Mouse (Mus musculus) midbrain, embryonic 13.5 days (tissue): ENCODE results near the gene Lgals1. TPM values are rescaled to one million over a fixed set of nuclear protein-coding genes. Genes with fewer than 3 reads are reported as not detected.

ENCODE experiments used
- ATAC-seq: fragments of 200-750 bp; cut with Nextera tagmentation; 2 replicates; pipeline ENCODE4 v1.8.0; 2017; ENCODE audit warnings: mild to moderate bottlenecking, moderate TSS enrichment, moderate library complexity
- H3K27ac ChIP-seq: fragments of 300-500 bp; sonication (generic); 2 replicates; pipeline ENCODE4 v1.5.1; 2015; ENCODE audit warnings: inconsistent platforms, mild to moderate bottlenecking, moderate library complexity
- H3K27me3 ChIP-seq: fragments of 300-500 bp; sonication (generic); 2 replicates; pipeline ENCODE4 v1.6.1; 2015; ENCODE audit warnings: mild to moderate bottlenecking, inconsistent platforms
- H3K36me3 ChIP-seq: fragments of 300-500 bp; sonication (generic); 2 replicates; pipeline ENCODE4 v1.6.1; 2015; ENCODE audit warnings: mild to moderate bottlenecking, inconsistent platforms
- H3K4me1 ChIP-seq: fragments of 300-500 bp; sonication (generic); replicated peaks from 2 replicates; pipeline ENCODE4 v1.6.1; 2015; ENCODE audit warnings: inconsistent platforms
- H3K4me2 ChIP-seq: fragments of 300-500 bp; sonication (generic); replicated peaks from 2 replicates; pipeline ENCODE4 v1.6.1; 2015; ENCODE audit warnings: moderate library complexity, mild to moderate bottlenecking, inconsistent platforms
- H3K4me3 ChIP-seq: fragments of 300-500 bp; sonication (generic); replicated peaks from 2 replicates; pipeline ENCODE4 v1.5.1; 2015; ENCODE audit warnings: mild to moderate bottlenecking, inconsistent platforms
- H3K9ac ChIP-seq: fragments of 300-500 bp; sonication (generic); replicated peaks from 2 replicates; pipeline ENCODE4 v1.6.1; 2015; ENCODE audit warnings: mild to moderate bottlenecking, inconsistent platforms
- H3K9me3 ChIP-seq: fragments of 300-500 bp; sonication (generic); 2 replicates; pipeline ENCODE4 v1.6.1; 2016; ENCODE audit warnings: mild to moderate bottlenecking, inconsistent platforms
- WGBS: fragments of 180-500 bp; shearing (Covaris S2); methylation state at CpG from one replicate; pipeline ENCODE4 v1.1.7; 2015; 5-methylcytosine and 5-hydroxymethylcytosine counted together
- polyA plus RNA-seq: library from polyadenylated mRNA; unstranded; fragments of >200 nt; fragmentation: Nextera tagmentation; extraction: Ambion mirVana; gene quantifications from 2 replicates; pipeline ENCODE4 v1.2.1, GENCODE M21; 2015

Gene Lgals1
- polyA plus RNA-seq, 1 experiment from 2014 or later = 125 TPM

DNA sequence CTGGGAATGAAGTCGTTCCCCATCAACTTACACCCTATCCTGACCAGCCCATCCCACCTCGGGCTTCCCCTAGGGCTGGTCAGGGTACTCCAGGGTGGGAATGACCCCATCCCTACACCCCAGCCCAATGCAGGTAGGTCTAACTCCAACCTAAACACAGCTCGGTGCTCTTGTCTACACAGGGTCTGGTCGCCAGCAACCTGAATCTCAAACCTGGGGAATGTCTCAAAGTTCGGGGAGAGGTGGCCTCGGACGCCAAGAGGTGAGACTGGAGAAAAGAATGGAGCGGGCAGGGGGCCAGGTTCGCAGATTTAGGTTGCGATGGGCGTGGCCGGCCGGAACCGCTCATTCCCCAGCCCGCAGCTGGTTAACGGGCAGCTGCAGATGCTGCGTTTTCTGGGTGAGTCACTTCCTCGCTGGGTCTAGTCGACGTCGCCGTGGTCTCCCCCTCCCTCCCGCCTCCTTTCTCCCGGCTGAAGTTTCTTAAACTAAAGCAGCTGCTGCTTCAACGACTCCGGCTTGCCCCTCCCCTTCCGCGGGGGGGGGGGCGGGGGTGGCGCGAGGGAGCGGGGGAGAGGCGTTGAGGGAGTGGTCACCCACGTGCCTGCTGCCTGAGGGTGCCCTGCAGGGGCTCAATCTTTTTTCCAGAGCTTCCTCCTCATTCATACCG, 1.4 kb downstream of the Lgals1 start:
- peaks cover 32% of the 10 kb centered on the region for H3K4me1 ChIP-seq
- peak; percentile 49; the same call in 1 of the 2 replicates for ATAC-seq
- H3K4me3 ChIP-seq = peak overlapping the region; percentile 27
- peak overlapping the region; percentile 54; the same call in 1 of the 2 replicates for H3K9ac ChIP-seq
- H3K4me2 ChIP-seq = peak overlapping the region; percentile 59
- WGBS = 1% methylated on average over 20 of the region's 35 CpGs
- no peak overlapping the region for H3K27ac ChIP-seq
- H3K36me3 ChIP-seq = no peaks in the 10 kb centered on the region
- peaks cover 17% of the 10 kb centered on the region for H3K27me3 ChIP-seq
- no peaks in the 10 kb centered on the region for H3K9me3 ChIP-seq

DNA sequence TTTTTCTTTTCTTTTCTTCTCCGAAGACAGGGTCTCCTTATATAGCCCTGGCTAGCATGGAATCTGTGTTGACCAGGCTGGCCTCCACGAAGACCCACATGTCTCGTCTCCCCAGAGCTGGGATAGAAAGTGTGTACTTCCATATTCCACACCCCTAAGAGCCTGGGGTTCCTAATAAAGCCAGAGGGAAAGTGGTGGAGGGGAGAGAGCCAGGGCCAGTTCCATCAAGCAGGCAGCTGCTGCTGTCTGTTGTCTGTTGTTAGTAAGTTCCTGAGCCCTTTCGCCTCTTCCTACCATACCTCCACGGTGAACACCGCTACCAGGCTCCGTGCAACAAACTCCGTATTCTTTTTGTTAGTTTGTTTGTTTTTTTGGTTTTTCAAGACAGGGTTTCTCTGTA, 2.0 kb downstream of the Lgals1 start:
- peaks cover 32% of the 10 kb centered on the region for H3K4me1 ChIP-seq
- H3K27me3 ChIP-seq = peaks cover 17% of the 10 kb centered on the region
- H3K36me3 ChIP-seq = no peaks in the 10 kb centered on the region
- no peak for ATAC-seq
- H3K4me2 ChIP-seq = peak overlapping the region; percentile 59
- 50% methylated on average over 8 of the region's 8 CpGs for WGBS
- H3K9ac ChIP-seq = no peak overlapping the region
- H3K27ac ChIP-seq = no peak overlapping the region
- H3K9me3 ChIP-seq = no peaks in the 10 kb centered on the region
- no peak overlapping the region for H3K4me3 ChIP-seq

DNA sequence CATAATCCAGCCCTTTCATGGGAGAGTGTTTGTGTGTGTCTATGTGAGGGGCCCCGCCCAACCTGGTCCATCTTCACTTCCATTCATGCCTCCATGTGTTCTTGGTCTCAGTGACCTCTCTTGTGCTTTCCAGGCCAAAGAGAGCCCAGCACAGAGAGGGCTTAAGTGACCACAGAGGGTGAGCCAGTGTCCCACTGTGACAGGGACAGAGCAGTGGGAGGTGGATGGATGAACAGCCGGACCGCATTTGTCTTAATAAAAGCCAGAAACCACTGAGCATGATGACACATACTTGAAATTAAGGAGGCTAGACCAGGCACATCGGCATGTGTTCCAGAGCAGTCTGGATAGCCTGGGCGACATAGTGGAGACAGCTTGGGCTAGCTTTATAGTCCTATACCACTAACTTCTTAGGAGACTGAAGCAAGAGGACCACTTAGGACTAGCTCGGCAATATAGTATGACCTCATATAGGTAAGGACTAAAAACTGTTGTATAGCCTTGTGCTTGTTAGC, 3.7 kb downstream of the Lgals1 start:
- no peaks in the 10 kb centered on the region for H3K9me3 ChIP-seq
- H3K27ac ChIP-seq = no peak overlapping the region
- no peak overlapping the region for H3K4me2 ChIP-seq
- peaks cover 32% of the 10 kb centered on the region for H3K4me1 ChIP-seq
- H3K9ac ChIP-seq = no peak overlapping the region
- peaks cover 17% of the 10 kb centered on the region for H3K27me3 ChIP-seq
- no peak for ATAC-seq
- no peak overlapping the region for H3K4me3 ChIP-seq
- H3K36me3 ChIP-seq = no peaks in the 10 kb centered on the region
- 93% methylated on average over 6 of the region's 6 CpGs for WGBS

DNA sequence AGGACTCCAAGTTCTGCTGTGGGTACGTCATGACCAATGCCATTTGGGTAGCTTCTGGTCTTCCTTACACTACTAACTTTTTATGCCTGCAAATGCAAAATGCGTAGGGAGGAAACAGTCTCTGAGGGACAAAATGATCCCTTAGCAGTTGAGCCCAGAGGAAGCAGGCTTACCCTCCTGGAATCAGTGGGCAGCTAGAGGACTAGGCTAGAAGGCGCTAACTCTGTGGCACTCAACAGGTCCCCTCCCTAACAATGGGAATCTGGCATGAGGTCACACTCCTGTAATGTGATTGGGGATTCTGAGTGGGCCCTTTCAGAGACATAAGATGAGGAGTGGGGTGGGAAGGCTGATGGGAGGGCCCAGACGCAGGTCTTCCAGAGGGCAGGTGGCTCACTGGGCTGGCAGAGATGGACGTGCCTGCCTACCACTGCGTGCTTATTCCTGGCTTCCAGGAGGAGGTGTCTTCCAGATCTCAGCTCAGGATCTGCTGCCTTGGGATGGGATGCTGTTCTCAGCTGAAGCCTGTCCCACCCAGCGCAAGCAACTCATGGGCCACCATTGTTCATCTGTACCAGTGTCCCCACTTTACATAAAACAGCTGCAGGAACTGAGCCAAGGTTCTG, 4.4 kb downstream of the Lgals1 start:
- no peak for ATAC-seq
- Histone ChIP-seq H3K4me2 (no peak overlapping the region), H3K27ac (no peak overlapping the region), H3K4me3 (no peak overlapping the region), H3K4me1 (peaks cover 34% of the 10 kb centered on the region), H3K36me3 (no peaks in the 10 kb centered on the region), H3K9me3 (no peaks in the 10 kb centered on the region), H3K9ac (no peak overlapping the region), H3K27me3 (peaks cover 15% of the 10 kb centered on the region)
- WGBS = 91% methylated on average over 7 of the region's 7 CpGs

DNA sequence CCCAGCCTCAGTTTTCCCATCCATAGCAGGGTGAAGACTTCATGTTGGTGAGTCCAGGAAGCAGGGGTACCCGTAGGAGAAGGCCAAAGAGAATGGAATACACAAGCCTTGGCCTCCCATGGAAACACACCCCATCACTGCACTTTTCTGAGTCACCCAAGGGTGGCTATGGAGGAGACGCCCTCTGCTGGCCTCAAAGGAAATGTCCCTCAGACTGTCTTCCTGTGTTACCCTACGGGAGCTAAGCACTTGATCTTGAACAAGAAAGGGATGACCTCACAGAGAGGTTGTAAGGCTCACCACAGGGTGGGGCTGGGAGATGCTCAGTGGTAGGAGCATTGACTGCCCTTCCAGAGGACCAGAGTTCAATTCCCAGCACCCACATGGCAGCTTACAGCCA, 5.1 kb downstream of the Lgals1 start:
- Histone ChIP-seq H3K9ac (no peak overlapping the region), H3K4me1 (peaks cover 34% of the 10 kb centered on the region), H3K27me3 (peaks cover 12% of the 10 kb centered on the region), H3K4me3 (no peak overlapping the region), H3K27ac (no peak overlapping the region), H3K4me2 (no peak overlapping the region), H3K36me3 (no peaks in the 10 kb centered on the region), H3K9me3 (no peaks in the 10 kb centered on the region)
- whole genome bisulfite sequencing = 21% methylated on average over 3 of the region's 3 CpGs
- no peak for ATAC-seq

DNA sequence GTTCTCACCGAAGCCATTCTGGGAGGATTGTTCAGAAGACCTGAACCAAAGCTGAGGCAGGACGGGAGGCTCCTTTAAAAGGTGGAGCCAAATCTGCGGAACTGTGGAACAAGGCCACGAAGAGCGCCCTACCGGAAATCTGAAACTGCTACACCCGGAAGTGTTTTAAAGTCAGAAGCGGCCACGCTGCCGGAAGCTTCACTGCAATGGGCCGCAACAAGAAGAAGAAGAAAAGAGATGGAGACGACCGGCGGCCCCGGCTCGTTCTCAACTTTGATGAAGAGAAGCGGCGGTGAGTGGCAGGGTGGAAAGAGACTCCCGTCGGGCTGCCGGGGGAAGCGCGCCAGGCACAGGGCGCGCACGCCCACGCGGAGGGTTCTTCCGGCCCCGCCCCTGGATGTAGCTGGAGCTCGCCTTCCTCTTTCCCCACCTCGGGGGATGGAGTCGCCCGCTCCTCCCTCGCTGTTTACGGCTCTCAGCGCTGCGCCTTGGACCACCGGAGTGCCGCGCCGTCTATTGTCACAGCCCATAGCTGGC, 8.3 kb downstream of the Lgals1 start, which contains the start of gene Nol12:
Gene Nol12 (plus strand): TSS at position 150 of the 537 bp plus-strand sequence.
- peaks cover 30% of the 10 kb centered on the region for H3K36me3 ChIP-seq
- H3K9ac ChIP-seq = peak within 1 kb of the TSS; percentile 75
- no peaks in the 10 kb centered on the region for H3K27me3 ChIP-seq
- WGBS = under 1% methylated on average over 42 of the region's 42 CpGs
- H3K4me2 ChIP-seq = peak within 1 kb of the TSS; percentile 75
- H3K27ac ChIP-seq = peak within 1 kb of the TSS; percentile 87
- peak within 1 kb of the TSS; percentile 75 for H3K4me3 ChIP-seq
- H3K4me1 ChIP-seq = peaks cover 17% of the 10 kb centered on the region
- ATAC-seq = peak; percentile 92
- no peaks in the 10 kb centered on the region for H3K9me3 ChIP-seq

DNA sequence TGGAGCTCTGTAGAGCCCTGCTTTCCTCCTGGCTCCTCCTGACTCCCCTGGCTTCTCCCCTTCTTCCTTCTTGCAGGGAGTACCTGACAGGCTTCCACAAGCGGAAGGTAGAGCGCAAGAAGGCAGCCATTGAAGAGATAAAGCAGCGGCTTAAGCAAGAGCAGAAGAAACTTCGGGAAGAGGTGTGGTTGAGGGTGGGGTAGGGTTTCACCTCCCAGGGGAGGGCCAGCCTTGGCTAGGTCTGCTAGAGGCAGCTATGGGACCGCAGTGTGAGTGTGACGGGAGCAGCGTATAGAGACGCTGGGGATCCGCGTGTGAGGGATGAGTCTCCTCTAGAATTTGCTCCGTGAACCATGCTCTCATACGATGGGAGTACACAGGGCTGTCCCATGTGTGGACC, 9.9 kb downstream of the Lgals1 start:
- H3K27ac ChIP-seq = no peak overlapping the region
- peaks cover 17% of the 10 kb centered on the region for H3K4me1 ChIP-seq
- H3K36me3 ChIP-seq = peaks cover 46% of the 10 kb centered on the region
- peak overlapping the region; percentile 75 for H3K4me2 ChIP-seq
- no peaks in the 10 kb centered on the region for H3K9me3 ChIP-seq
- WGBS = 93% methylated on average over 12 of the region's 12 CpGs
- H3K4me3 ChIP-seq = no peak overlapping the region
- no peak overlapping the region; the same call in 1 of the 2 replicates for H3K9ac ChIP-seq
- ATAC-seq = no peak
- H3K27me3 ChIP-seq = no peaks in the 10 kb centered on the region

DNA sequence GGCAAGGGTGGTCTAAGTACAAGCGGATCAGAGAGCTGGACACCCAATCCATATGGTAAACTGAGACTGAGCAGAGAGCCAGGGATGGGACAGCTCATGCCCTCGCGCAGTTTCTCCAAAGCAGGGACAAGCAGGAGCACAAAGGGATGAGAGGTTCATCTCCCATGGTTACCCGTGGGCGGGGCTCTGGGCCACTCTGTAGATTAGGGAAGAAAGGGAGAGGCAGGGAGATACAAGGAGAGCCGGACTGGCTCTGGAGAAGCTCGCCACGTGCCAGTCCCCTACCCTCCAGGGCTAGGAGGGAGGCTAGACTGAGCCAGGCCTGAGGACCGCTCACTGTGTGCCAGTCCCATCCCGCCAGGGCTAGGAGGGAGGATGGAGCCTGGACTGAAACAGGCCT, 10.8 kb downstream of the Lgals1 start:
- WGBS = 81% methylated on average over 10 of the region's 10 CpGs
- no peak overlapping the region for H3K9ac ChIP-seq

DNA sequence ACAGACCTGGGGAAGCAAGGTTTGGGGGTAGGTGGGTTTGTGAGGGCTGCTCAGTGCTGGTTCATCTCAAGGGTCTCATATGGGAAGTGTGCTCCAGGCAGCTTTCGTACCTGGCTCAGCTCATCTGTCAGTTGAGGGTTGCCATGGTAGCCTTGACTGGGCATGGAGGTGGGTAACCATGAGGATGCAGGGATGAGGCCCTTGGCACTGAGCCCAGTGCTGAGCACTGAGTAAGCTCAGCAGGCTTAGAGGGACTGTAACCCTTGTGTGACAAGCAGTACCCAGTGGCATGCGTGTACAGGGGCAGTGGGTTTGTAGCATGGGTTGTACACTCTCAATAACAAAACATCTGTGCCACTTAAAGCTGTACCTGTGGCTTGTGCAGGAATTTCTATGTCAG, 11.4 kb downstream of the Lgals1 start:
- Histone ChIP-seq H3K9ac (no peak overlapping the region), H3K36me3 (peaks cover 52% of the 10 kb centered on the region), H3K4me3 (no peak overlapping the region), H3K9me3 (no peaks in the 10 kb centered on the region), H3K4me1 (peaks cover 24% of the 10 kb centered on the region), H3K27ac (no peak overlapping the region), H3K27me3 (no peaks in the 10 kb centered on the region), H3K4me2 (no peak overlapping the region)
- WGBS = 94% methylated on average over 2 of the region's 2 CpGs
- no peak for ATAC-seq

More for the DNA sequence above, 10.8 kb downstream of the Lgals1 start:
- ATAC-seq = no peak
- Histone ChIP-seq H3K27ac (no peak overlapping the region), H3K4me2 (no peak overlapping the region), H3K9me3 (no peaks in the 10 kb centered on the region), H3K4me1 (peaks cover 18% of the 10 kb centered on the region), H3K36me3 (peaks cover 52% of the 10 kb centered on the region), H3K4me3 (no peak overlapping the region), H3K27me3 (no peaks in the 10 kb centered on the region)

DNA sequence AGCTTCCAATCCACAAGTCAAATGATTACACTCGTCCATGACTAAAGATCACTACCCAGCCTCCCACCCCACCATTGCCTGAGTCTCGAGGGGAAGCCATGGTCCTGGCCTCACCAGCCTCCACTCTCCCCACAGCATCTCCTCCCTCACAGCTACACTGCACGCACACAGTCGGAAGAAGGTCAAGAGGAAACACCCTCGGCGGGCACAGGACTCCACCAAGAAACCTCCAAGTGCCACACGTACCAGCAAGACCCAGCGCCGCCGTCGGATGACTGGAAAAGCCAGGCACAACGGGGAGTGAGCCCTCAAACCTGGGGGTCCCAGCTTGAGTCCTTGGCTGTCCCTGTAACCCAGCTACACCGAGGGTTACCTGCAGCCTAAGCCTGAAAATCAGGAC, 13.8 kb downstream of the Lgals1 start:
- Histone ChIP-seq H3K4me1 (peaks cover 26% of the 10 kb centered on the region), H3K4me3 (no peak overlapping the region), H3K9me3 (no peaks in the 10 kb centered on the region), H3K27me3 (no peaks in the 10 kb centered on the region), H3K36me3 (peaks cover 52% of the 10 kb centered on the region), H3K27ac (no peak overlapping the region), H3K9ac (no peak overlapping the region), H3K4me2 (no peak overlapping the region)
- no peak for ATAC-seq
- 95% methylated on average over 13 of the region's 13 CpGs for WGBS

DNA sequence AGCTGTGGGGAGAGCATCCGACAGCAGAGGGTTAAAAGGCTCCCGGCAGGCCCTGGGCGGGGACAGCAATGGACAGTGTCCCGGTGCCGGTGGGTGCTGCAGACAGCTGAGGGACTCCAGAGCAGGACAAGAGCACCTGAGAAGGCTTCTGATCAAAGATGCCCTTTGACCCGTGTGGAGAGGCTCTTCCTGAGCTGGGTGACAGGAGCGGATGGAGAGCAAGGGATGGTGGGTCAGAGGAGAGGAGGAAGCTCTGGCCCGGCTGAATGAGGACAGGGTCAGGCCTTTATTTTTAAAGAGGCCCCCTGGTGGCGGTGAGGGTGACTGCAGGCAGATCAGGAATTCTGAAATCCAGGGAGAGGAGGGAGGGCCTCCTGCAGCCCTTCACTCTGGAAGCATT, 16.1 kb downstream of the Lgals1 start:
- Histone ChIP-seq H3K4me2 (peak overlapping the region; percentile 50), H3K9me3 (no peaks in the 10 kb centered on the region), H3K4me3 (peak overlapping the region; percentile 29), H3K36me3 (peaks cover 44% of the 10 kb centered on the region), H3K27ac (peak overlapping the region; percentile 44; the same call in 1 of the 2 replicates), H3K27me3 (peaks cover 17% of the 10 kb centered on the region; the same call in 1 of the 2 replicates), H3K4me1 (peaks cover 15% of the 10 kb centered on the region), H3K9ac (peak overlapping the region; percentile 57)
- ATAC-seq = peak; percentile 65
- WGBS = 4% methylated on average over 9 of the region's 9 CpGs

DNA sequence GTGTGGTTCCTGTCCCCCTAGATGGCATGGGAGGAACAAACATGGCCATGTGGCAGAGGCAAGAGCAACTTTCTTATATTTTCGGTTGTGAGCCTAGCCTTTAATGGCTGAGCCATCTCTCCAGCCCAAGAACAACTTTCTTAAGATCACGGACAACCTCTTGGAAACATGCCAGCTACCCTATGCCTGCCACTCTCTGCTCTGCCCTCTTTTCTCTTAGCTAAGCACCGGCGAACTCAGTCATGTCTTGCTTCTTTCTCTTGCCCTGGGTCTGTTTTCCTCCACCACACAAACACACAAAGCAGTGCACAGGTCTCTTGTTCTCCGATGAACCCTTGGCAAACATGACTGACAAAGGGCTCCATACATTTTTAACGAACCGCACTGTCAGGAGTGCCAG, 19.7 kb downstream of the Lgals1 start:
- H3K4me1 ChIP-seq = peaks cover 35% of the 10 kb centered on the region
- WGBS = 73% methylated on average over 7 of the region's 7 CpGs
- H3K9ac ChIP-seq = no peak overlapping the region
- no peak overlapping the region for H3K27ac ChIP-seq
- no peak overlapping the region for H3K4me2 ChIP-seq
- H3K27me3 ChIP-seq = peaks cover 17% of the 10 kb centered on the region; the same call in 1 of the 2 replicates
- no peak overlapping the region for H3K4me3 ChIP-seq
- ATAC-seq = no peak
- no peaks in the 10 kb centered on the region for H3K9me3 ChIP-seq
- peaks cover 13% of the 10 kb centered on the region for H3K36me3 ChIP-seq
